Mouse (Mus musculus) G1E (cell line): ENCODE measurements around the gene Adam19. TPM values are rescaled to one million over a fixed set of nuclear protein-coding genes. Genes with fewer than 3 reads are reported as not detected.

Experiments
- ATAC-seq: 2 replicates; pipeline ENCODE4 v1.8.0; 2016; ENCODE audit warnings: mild to moderate bottlenecking; ENCODE audit not compliant: insufficient number of reproducible peaks, poor library complexity, low FRiP score, severe bottlenecking; ENCODE audit errors: extremely low read depth
- DNase-seq: peaks from one replicate; pipeline ENCODE4 v3.0.0; 2012; ENCODE audit warnings: low spot score
- H3K27me3 ChIP-seq: 2 replicates; pipeline ENCODE4 v1.6.1; 2012; ENCODE audit warnings: mild to moderate bottlenecking, low read length, inconsistent platforms; ENCODE audit not compliant: insufficient read depth
- H3K36me3 ChIP-seq: replicated peaks from 2 replicates; pipeline ENCODE3; 2012; ENCODE audit warnings: mild to moderate bottlenecking, inconsistent platforms
- H3K4me1 ChIP-seq: 2 replicates; pipeline ENCODE4 v1.6.1; 2012; ENCODE audit warnings: low read depth, low read length, inconsistent platforms, mixed read lengths; ENCODE audit not compliant: insufficient read depth
- H3K4me3 ChIP-seq: 2 replicates; pipeline ENCODE4 v1.5.1; 2012; ENCODE audit warnings: low read depth, mild to moderate bottlenecking, inconsistent platforms, low read length, moderate library complexity, mixed read lengths
- H3K9me3 ChIP-seq: replicated peaks from 2 replicates; pipeline ENCODE4 v1.6.1; 2012; ENCODE audit warnings: inconsistent platforms
- CTCF ChIP-seq: IDR thresholded peaks from 2 replicates; pipeline ENCODE4 v1.5.1; 2012; ENCODE audit warnings: low read depth, low read length, inconsistent platforms, mixed read lengths
- GATA1 ChIP-seq: IDR thresholded peaks from 2 replicates; pipeline ENCODE4 v1.6.1; 2012; ENCODE audit warnings: borderline replicate concordance, low read length, inconsistent platforms, mixed read lengths
- GATA2 ChIP-seq: IDR thresholded peaks from 2 replicates; pipeline ENCODE4 v1.6.1; 2012; ENCODE audit warnings: low read depth, low read length, inconsistent platforms, borderline replicate concordance
- POLR2AphosphoS5 ChIP-seq: IDR thresholded peaks from 2 replicates; pipeline ENCODE4 v1.6.1; 2012; ENCODE audit warnings: low read depth, low read length, inconsistent platforms; ENCODE audit not compliant: insufficient replicate concordance
- TAL1 ChIP-seq: conservative IDR thresholded peaks from 2 replicates; pipeline ENCODE4 v1.6.1; 2012; ENCODE audit warnings: low read depth, low read length, inconsistent platforms, mixed read lengths
- polyA plus RNA-seq: library from polyadenylated mRNA; stranded (reverse); fragments of >175 nt; gene quantifications from 2 replicates; pipeline ENCODE4 v1.2.3, GENCODE M21; 2012
- total RNA-seq, 2 experiments: library from RNA; stranded (forward) in 1 of 2; stranded (reverse) in 1 of 2; fragments of 200-1000 nt in 1 of 2; fragments of >200 nt in 1 of 2; fragmentation: Nextera tagmentation in 1 of 2; gene quantifications; 2 replicates each; pipeline ENCODE4 v1.2.3; 2014 to 2017

The Adam19 gene
- total and polyA plus RNA-seq, 3 experiments = 0.11 TPM; not detected in 2

- no peak for ATAC-seq
- no peaks in the 10 kb centered on the region for H3K36me3 ChIP-seq
- H3K9me3 ChIP-seq = no peaks in the 10 kb centered on the region
- H3K4me1 ChIP-seq = no peaks in the 10 kb centered on the region
- H3K4me3 ChIP-seq = no peak overlapping the region
- TF ChIP-seq GATA1 = no peak
- TF ChIP-seq POLR2AphosphoS5 = no peak
- TF ChIP-seq TAL1 = no peak
- TF ChIP-seq GATA2 = no peak
- TF ChIP-seq CTCF = no peak
- peaks cover 24% of the 10 kb centered on the region for H3K27me3 ChIP-seq
- DNase-seq = no peak
Observed at GRCm38 (mm10) chr11:46059887-46060650, 4.3 kb downstream of the Adam19 start.

- Histone ChIP-seq H3K4me1 (no peaks in the 10 kb centered on the region), H3K27me3 (peaks cover 22% of the 10 kb centered on the region), H3K36me3 (no peaks in the 10 kb centered on the region), H3K9me3 (no peaks in the 10 kb centered on the region), H3K4me3 (no peak overlapping the region)
- TF ChIP-seq TAL1 (no peak), POLR2AphosphoS5 (no peak), GATA1 (no peak), GATA2 (no peak), CTCF (no peak)
- DNase-seq = no peak
- no peak for ATAC-seq
Observed at GRCm38 (mm10) chr11:46060651-46061020, 4.8 kb downstream of the Adam19 start.

GRCm38 (mm10) chr11:46061776-46062445 is 6.1 kb downstream of the Adam19 start:
- H3K4me1 ChIP-seq = no peaks in the 10 kb centered on the region
- H3K27me3 ChIP-seq = peaks cover 10% of the 10 kb centered on the region
- DNase-seq (no peak), ATAC-seq (no peak)
- no peak overlapping the region for H3K4me3 ChIP-seq
- no peaks in the 10 kb centered on the region for H3K36me3 ChIP-seq
- TF ChIP-seq GATA2 (no peak), CTCF (no peak), TAL1 (no peak), POLR2AphosphoS5 (no peak), GATA1 (no peak)
- H3K9me3 ChIP-seq = no peaks in the 10 kb centered on the region

- Histone ChIP-seq H3K9me3 (no peaks in the 10 kb centered on the region), H3K4me1 (no peaks in the 10 kb centered on the region), H3K27me3 (peaks cover 4% of the 10 kb centered on the region), H3K4me3 (no peak overlapping the region), H3K36me3 (no peaks in the 10 kb centered on the region)
- TF ChIP-seq POLR2AphosphoS5 (no peak), GATA1 (no peak), TAL1 (no peak), CTCF (no peak), GATA2 (no peak)
- no peak for ATAC-seq
- no peak for DNase-seq
Observed at GRCm38 (mm10) chr11:46062569-46062968, 6.8 kb downstream of the Adam19 start.

- Histone ChIP-seq H3K9me3 (no peaks in the 10 kb centered on the region), H3K36me3 (no peaks in the 10 kb centered on the region), H3K27me3 (peaks cover 4% of the 10 kb centered on the region), H3K4me3 (no peak overlapping the region), H3K4me1 (no peaks in the 10 kb centered on the region)
- TF ChIP-seq GATA1 (no peak), POLR2AphosphoS5 (no peak), CTCF (no peak), GATA2 (no peak), TAL1 (no peak)
- ATAC-seq = no peak
- DNase-seq = no peak
Observed at GRCm38 (mm10) chr11:46062993-46063731, 7.4 kb downstream of the Adam19 start.

- H3K9me3 ChIP-seq = no peaks in the 10 kb centered on the region
- H3K4me1 ChIP-seq = no peaks in the 10 kb centered on the region
- H3K36me3 ChIP-seq = no peaks in the 10 kb centered on the region
- no peak for TF ChIP-seq GATA1
- no peak for TF ChIP-seq GATA2
- TF ChIP-seq POLR2AphosphoS5 = no peak
- TF ChIP-seq CTCF = no peak
- TF ChIP-seq TAL1 = no peak
- H3K27me3 ChIP-seq = peaks cover 4% of the 10 kb centered on the region
- no peak overlapping the region for H3K4me3 ChIP-seq
- DNase-seq (no peak), ATAC-seq (no peak)
Observed at GRCm38 (mm10) chr11:46064767-46065166, 9.0 kb downstream of the Adam19 start.
